In the genomic region with DNA sequence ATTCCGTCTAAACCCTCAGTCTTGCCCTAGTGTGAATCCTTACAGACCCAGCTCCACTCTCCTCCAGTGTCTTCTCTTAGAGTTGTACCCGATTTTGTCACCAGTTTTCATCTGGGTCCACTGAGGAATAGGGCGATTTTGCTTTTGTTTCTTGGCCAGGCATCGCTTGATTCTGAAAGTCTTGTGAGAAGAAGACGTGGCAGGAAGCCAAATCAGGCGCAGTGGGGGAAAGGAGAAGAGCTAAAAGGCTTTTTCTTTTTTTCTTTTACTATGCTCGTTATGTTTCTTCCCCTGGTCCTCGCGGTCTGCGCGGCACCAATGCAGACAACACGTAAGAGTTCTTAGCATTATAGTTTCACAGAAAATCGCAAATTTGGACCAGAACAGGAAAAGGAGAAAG, we compare ENCODE assay signal across 13 mouse cellular contexts. TPM values are rescaled to one million over a fixed set of nuclear protein-coding genes. Genes with fewer than 3 reads are reported as not detected.
A peak's percentile ranks its signal among the peaks of the same experiment; 100 is the strongest.
DNase-seq lines count a peak whose midpoint lies in the region; ATAC-seq lines count a peak whose summit lies in the region.
"Had no signal": no experiment of that assay in that cellular context is flagged by ENCODE, and none has a peak within 500 bp of the region (broad histone marks: within the 10 kb centered on the region; RNA-seq: fewer than 3 reads in every experiment).

No protein-coding gene starts in this region.

- no peak for ATAC-seq in heart, embryonic 13.5 days (ENCODE audit: extremely low read depth, insufficient number of reproducible peaks, low FRiP score, low TSS enrichment)
- no peak for ATAC-seq in heart, embryonic 11.5 days (replicated peaks; ENCODE audit: insufficient number of reproducible peaks, low FRiP score, low TSS enrichment)
- ATAC-seq: midbrain, embryonic 13.5 days had no signal

- intact Hi-C loops in left cerebral cortex, postnatal 4 days (cut with DNase I): no loop called here
- intact Hi-C loops in left cerebral cortex, postnatal 14 days (cut with DNase I): no loop called here

- H3K27me3 ChIP-seq in heart, embryonic 13.5 days (replicated peaks): peaks cover 7% of the 10 kb centered on the region
- H3K27me3 ChIP-seq in heart, embryonic 11.5 days (ENCODE audit: control insufficient read depth, insufficient read depth, low read length): 0 out of 2 replicates have a peak, but pooled peaks cover under 1% of the 10 kb centered on the region

- no peaks in the 10 kb centered on the region for H3K36me3 ChIP-seq in heart, embryonic 13.5 days
- no peaks in the 10 kb centered on the region for H3K36me3 ChIP-seq in heart, embryonic 11.5 days (ENCODE audit: control insufficient read depth, insufficient read depth, low read length)
- H3K36me3 ChIP-seq: midbrain, embryonic 13.5 days; neural tube, embryonic 12.5 days had no signal

- no peak overlapping the region for H3K27ac ChIP-seq in heart, embryonic 13.5 days (replicated peaks)
- H3K27ac ChIP-seq in heart, embryonic 11.5 days (ENCODE audit: low read depth, low read length): no peak overlapping the region
- H3K27ac ChIP-seq: midbrain, embryonic 13.5 days; neural tube, embryonic 12.5 days had no signal

- H3K9me3 ChIP-seq in heart, embryonic 13.5 days: peaks cover 4% of the 10 kb centered on the region; the same call in 1 of the 2 replicates
- H3K9me3 ChIP-seq in heart, embryonic 11.5 days (replicated peaks; ENCODE audit: control insufficient read depth, low read length): no peaks in the 10 kb centered on the region
- H3K9me3 ChIP-seq: midbrain, embryonic 13.5 days had no signal

- DNase-seq in adrenal gland, postnatal 14 days: peak; percentile 23
- no peak for DNase-seq in adrenal gland, adult 8-10 months
- DNase-seq in left cerebral cortex, postnatal 4 days: peak; percentile 27
- no peak for DNase-seq in left cerebral cortex, postnatal 14 days (ENCODE audit: low spot score in 2 of 2)
- DNase-seq in right cerebral cortex, postnatal 4 days: peak; percentile 37
- DNase-seq in right cerebral cortex, postnatal 36 days (ENCODE audit: low spot score in 2 of 2): no peak
- DNase-seq: adrenal gland, postnatal 25 days; kidney, adult 2 months; thymus, adult 2 months had no signal

- H3K4me3 ChIP-seq in heart, embryonic 13.5 days: no peak overlapping the region
- H3K4me3 ChIP-seq in heart, embryonic 11.5 days (ENCODE audit: low read depth, low read length): no peak overlapping the region
- H3K4me3 ChIP-seq: midbrain, embryonic 13.5 days; neural tube, embryonic 12.5 days had no signal

- no peak overlapping the region for H3K9ac ChIP-seq in heart, embryonic 13.5 days
- H3K9ac ChIP-seq in heart, embryonic 11.5 days (ENCODE audit: low read depth, low read length): no peak overlapping the region
- H3K9ac ChIP-seq: midbrain, embryonic 13.5 days; neural tube, embryonic 12.5 days had no signal

- H3K4me1 ChIP-seq in heart, embryonic 13.5 days: no peaks in the 10 kb centered on the region
- H3K4me1 ChIP-seq in heart, embryonic 11.5 days (ENCODE audit: control insufficient read depth, insufficient read depth, low read length): no peaks in the 10 kb centered on the region
- H3K4me1 ChIP-seq: midbrain, embryonic 13.5 days; neural tube, embryonic 12.5 days had no signal

- WGBS in heart, embryonic 13.5 days: 71% methylated on average over 13 of the region's 13 CpGs
- WGBS in heart, embryonic 11.5 days (ENCODE audit: insufficient replicate concordance): 79% methylated on average over 13 of the region's 13 CpGs

- H3K4me2 ChIP-seq in heart, embryonic 13.5 days: 0 out of 2 replicates have a peak overlapping the region, but pooled peaks have one; percentile 1
- H3K4me2 ChIP-seq in heart, embryonic 11.5 days: no peak overlapping the region
- H3K4me2 ChIP-seq: midbrain, embryonic 13.5 days; neural tube, embryonic 12.5 days had no signal

RNA-seq across cellular contexts. Expression of gene A4galt, which starts 6.3 kb away (rescaled TPM):
- 10.1 and 12.5 TPM in 2 replicates for total RNA-seq in adrenal gland, postnatal 14 days (2021)
- total RNA-seq in adrenal gland, adult 8-10 months (2022): 10 to 100 TPM in 3 of 4 experiments, 1 to 10 TPM in 1; 8.1 to 18.4 (median 12.7) TPM
- 0.42 and 0.47 TPM in 2 replicates for polyA plus RNA-seq in heart, embryonic 13.5 days (2015; fragmentation: Nextera tagmentation; extraction: Ambion mirVana)
- 0.17 and 0.55 TPM in 2 replicates for polyA plus RNA-seq in heart, embryonic 11.5 days (2014; fragmentation: Nextera tagmentation; extraction: Ambion mirVana)
- total RNA-seq in left cerebral cortex, postnatal 4 days (2021): 1 to 10 TPM; 3.1 to 3.9 TPM
- total RNA-seq in left cerebral cortex, postnatal 14 days (2021): 1 to 10 TPM; 2.4 to 3.5 TPM

Comparison
In these comparisons a context has a peak if more than half of its experiments do, and no peak if none do; other contexts are left out.
1. DNase-seq: peak in adrenal gland, postnatal 14 days (single experiment), left cerebral cortex, postnatal 4 days (single experiment) and right cerebral cortex, postnatal 4 days (single experiment); none in adrenal gland, adult 8-10 months (single experiment), left cerebral cortex, postnatal 14 days (0 of 2) and right cerebral cortex, postnatal 36 days (0 of 2).